Mouse (Mus musculus) ES-E14 (cell line): ENCODE measurements at regions not wholly inside any gene's neighbourhood (a gene's known extent, or its start where the extent isn't known, plus 50 kb on each side); places are given as distances from the start of the nearest gene placed in this dataset.

Experiments used
- DNase-seq: peaks from one replicate; pipeline ENCODE4 v3.0.0-alpha.2; 2013; ENCODE audit warnings: low read depth, low spot score
- H3K27ac ChIP-seq: 2 replicates; pipeline ENCODE4 v1.5.1; 2012; ENCODE audit warnings: low read depth, mild to moderate bottlenecking, low read length, moderate library complexity, mixed read lengths; ENCODE audit not compliant: poor library complexity, insufficient read depth, severe bottlenecking
- H3K36me3 ChIP-seq: 2 replicates; pipeline ENCODE4 v1.6.1; 2012; ENCODE audit warnings: mild to moderate bottlenecking, low read length, moderate library complexity, mixed read lengths; ENCODE audit not compliant: control insufficient read depth, poor library complexity, insufficient read depth, severe bottlenecking
- H3K4me1 ChIP-seq, 2 experiments: fragments of 150-350 bp in 1 of 2; sonication (generic) in 1 of 2; 2 replicates each; pipeline ENCODE4 v1.6.1; 2012; ENCODE audit warnings: low read length in 2 of 2, mild to moderate bottlenecking in 1 of 2, mixed read lengths in 1 of 2; ENCODE audit not compliant: control insufficient read depth in 2 of 2, insufficient read depth in 2 of 2, poor library complexity in 1 of 2
- H3K4me3 ChIP-seq, 2 experiments: fragments of 150-350 bp in 1 of 2; sonication (generic) in 1 of 2; 2 replicates each; pipeline ENCODE4 v1.5.1; 2012; ENCODE audit warnings: low read length in 2 of 2, low read depth in 1 of 2, mild to moderate bottlenecking in 1 of 2, mixed read lengths in 1 of 2; ENCODE audit not compliant: insufficient read depth in 1 of 2, poor library complexity in 1 of 2, severe bottlenecking in 1 of 2
- H3K9ac ChIP-seq: 2 replicates; pipeline ENCODE4 v1.6.1; 2012; ENCODE audit warnings: low read depth, mild to moderate bottlenecking, low read length, mixed read lengths; ENCODE audit not compliant: poor library complexity, insufficient read depth, severe bottlenecking
- H3K9me3 ChIP-seq: fragments of 150-350 bp; sonication (generic); 2 replicates; pipeline ENCODE4 v1.6.1; 2012; ENCODE audit warnings: low read depth, mild to moderate bottlenecking, low read length; ENCODE audit not compliant: control insufficient read depth, insufficient read depth
- CHD2 ChIP-seq: IDR thresholded peaks from 2 replicates; pipeline ENCODE4 v1.6.1; 2014; ENCODE audit warnings: mild to moderate bottlenecking, low read depth, low read length, inconsistent platforms
- HCFC1 ChIP-seq: IDR thresholded peaks from 2 replicates; pipeline ENCODE4 v1.6.1; 2012; ENCODE audit warnings: low read length, inconsistent platforms, borderline replicate concordance; ENCODE audit not compliant: insufficient read depth
- MAFK ChIP-seq: IDR thresholded peaks from 2 replicates; pipeline ENCODE4 v1.6.1; 2014; ENCODE audit warnings: mild to moderate bottlenecking, low read depth, low read length, inconsistent platforms; ENCODE audit not compliant: insufficient read depth
- ZC3H11A ChIP-seq: IDR thresholded peaks from 2 replicates; pipeline ENCODE4 v1.6.1; 2012; ENCODE audit warnings: low read depth, mild to moderate bottlenecking, inconsistent platforms, low read length, borderline replicate concordance
- ZNF384 ChIP-seq: IDR thresholded peaks from 2 replicates; pipeline ENCODE4 v1.6.1; 2012; ENCODE audit warnings: low read depth, low read length, inconsistent platforms
- in situ Hi-C, 2 experiments: fragments of 600-800 bp; cut with MboI; formaldehyde crosslinking; loops; one replicate each; pipeline ENCODE4 v1.15.1; 2025; ENCODE audit warnings: low sequenced_read_pairs in 2 of 2, inconsistent platforms in 1 of 2; ENCODE audit not compliant: unreplicated experiment in 2 of 2

DNA sequence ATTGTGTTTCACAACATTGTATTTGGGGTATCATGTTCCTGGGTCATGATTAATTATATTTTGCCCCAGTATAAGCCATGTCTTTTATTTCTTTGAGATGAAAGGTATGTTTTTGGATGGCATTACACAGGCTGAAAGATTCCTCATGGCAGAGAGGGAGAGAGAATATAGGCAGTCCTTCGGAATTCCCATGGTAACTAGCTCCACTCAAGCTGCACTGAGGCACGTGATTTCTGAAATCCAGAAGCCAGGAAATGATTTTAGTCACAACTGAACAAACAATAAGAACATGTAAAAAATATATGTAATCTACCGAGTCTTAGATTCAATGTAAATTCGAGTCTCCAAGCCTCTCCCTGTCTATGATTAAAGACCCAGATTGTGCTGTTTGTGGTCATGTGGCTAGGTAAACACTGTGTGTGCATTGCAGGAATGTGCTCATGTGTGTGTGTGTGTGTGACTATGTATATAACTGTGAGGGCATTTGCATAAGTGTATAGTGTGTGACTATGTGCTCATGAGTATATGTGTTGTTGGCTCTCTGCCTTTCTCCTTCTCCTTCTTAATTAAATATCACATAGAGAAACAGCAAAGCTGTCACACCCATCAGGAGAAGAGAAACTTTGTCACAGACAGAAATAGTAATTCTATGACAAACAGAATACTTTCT is 169.8 kb downstream of the Diras2 start:
- peaks cover 0 to 6% of the 10 kb centered on the region in 2 experiments; a peak in 2 of 4 replicates for H3K4me1 ChIP-seq
- peaks cover 8% of the 10 kb centered on the region; the same call in 1 of the 2 replicates for H3K9me3 ChIP-seq
- no peak overlapping the region for H3K9ac ChIP-seq
- in situ Hi-C loops = no loop called here
- no peak for DNase-seq
- no peak for TF ChIP-seq CHD2
- no peak for TF ChIP-seq MAFK
- no peak overlapping the region for H3K4me3 ChIP-seq
- H3K36me3 ChIP-seq = peaks cover 3% of the 10 kb centered on the region; the same call in 1 of the 2 replicates
- no peak overlapping the region for H3K27ac ChIP-seq

DNA sequence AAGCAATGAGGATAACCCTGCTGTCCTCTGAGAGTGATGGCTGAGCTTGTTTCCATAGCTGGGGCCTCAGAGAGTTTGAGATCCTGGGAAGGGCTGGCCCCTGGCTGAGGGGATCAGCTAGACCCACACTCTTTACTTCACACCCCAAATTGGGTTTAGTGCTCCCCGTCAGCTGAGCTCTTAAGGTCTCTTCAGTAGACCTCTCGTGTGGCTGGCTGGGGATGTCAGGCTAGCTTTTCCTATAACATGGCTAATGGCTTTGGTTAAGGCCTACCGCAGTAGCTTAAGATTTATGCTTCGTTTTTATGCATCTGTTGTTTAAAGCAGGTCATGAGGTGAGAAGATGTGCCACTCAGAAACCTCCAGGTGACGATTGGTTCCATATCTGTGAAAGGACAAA is 168.8 kb downstream of the Diras2 start:
- TF ChIP-seq ZC3H11A (no peak), ZNF384 (no peak), MAFK (no peak)
- peaks cover 3% of the 10 kb centered on the region; the same call in 1 of the 2 replicates for H3K36me3 ChIP-seq
- no peak overlapping the region for H3K9ac ChIP-seq
- no peak overlapping the region for H3K27ac ChIP-seq
- H3K4me1 ChIP-seq = peaks cover 0 to 6% of the 10 kb centered on the region in 2 experiments; a peak in 2 of 4 replicates
- in situ Hi-C loops = no loop called here
- H3K4me3 ChIP-seq = no peak overlapping the region
- DNase-seq = no peak
- H3K9me3 ChIP-seq = peaks cover 5% of the 10 kb centered on the region; the same call in 1 of the 2 replicates

DNA sequence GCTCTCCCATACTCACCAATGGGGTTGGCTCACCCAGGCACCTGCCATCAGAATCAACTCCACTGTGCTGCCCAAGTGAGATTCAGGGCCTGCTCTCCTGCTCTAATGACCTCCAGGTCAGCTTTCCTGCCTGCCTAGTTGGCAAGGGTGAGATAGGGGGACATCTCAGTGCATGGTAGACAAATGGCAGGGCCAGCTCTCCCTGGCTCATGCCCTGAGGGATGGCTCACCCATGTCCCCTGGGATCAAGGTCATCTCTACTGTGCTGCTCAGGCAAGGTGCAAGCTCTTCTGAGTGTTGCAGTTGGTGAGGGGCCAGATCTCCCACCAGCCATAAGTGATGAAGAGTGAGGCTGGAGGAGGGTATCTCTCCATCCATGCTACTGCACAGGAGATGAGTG is 161.2 kb downstream of the Diras2 start:
- Histone ChIP-seq H3K27ac (no peak overlapping the region), H3K36me3 (no peaks in the 10 kb centered on the region), H3K9ac (no peak overlapping the region), H3K4me3 (no peak overlapping the region), H3K9me3 (no peaks in the 10 kb centered on the region), H3K4me1 (no peaks in the 10 kb centered on the region)
- TF ChIP-seq ZC3H11A (no peak), HCFC1 (no peak), ZNF384 (no peak), MAFK (no peak), CHD2 (no peak)
- in situ Hi-C loops = no loop called here
- DNase-seq = no peak

DNA sequence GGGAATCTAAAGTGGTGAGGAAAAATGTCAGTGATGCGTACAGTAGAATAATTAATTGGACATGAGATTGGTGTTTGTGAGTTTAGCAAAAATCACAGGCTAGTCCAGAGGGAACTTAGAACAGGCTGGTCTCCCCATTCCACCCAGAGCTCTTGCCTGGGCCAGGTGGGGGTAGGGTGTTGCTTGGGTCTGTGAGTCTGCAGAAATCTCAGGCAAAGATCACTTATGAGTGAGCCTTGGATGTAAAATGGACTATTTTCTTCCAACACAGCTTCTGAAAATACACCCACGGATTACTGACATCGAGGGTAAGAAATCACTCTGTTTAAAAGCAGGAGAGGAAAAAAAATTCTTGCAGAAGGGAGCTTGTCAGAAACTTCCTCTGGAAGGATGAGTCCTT is 159.1 kb downstream of the Diras2 start:
- Histone ChIP-seq H3K4me1 (no peaks in the 10 kb centered on the region), H3K36me3 (no peaks in the 10 kb centered on the region), H3K9ac (no peak overlapping the region), H3K27ac (no peak overlapping the region), H3K9me3 (no peaks in the 10 kb centered on the region), H3K4me3 (no peak overlapping the region)
- TF ChIP-seq ZNF384 (no peak), ZC3H11A (no peak), HCFC1 (no peak), CHD2 (no peak), MAFK (no peak)
- no peak for DNase-seq
- in situ Hi-C loops = no loop called here

DNA sequence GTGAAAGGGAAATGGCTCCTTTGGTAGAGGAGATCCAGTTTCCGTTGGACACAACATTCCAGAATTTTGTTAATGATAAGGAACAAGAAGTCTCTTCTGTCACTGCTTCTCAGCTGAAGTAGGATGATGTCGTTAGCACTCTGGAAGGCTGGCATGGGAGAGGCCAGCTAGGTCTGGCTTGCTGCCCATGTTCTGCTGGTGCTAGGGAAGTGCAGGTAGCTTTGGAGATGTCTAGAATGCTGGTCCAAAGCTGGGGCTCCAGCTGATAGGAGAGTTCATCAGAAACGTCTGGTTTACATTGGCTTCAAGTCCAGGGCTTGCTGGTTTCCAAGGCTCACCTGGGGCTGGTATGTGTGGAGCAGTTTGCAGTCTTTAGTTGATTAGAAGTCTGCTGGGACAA is 156.3 kb downstream of the Diras2 start:
- no peak for DNase-seq
- in situ Hi-C loops = no loop called here
- H3K9me3 ChIP-seq = no peaks in the 10 kb centered on the region
- TF ChIP-seq HCFC1 (no peak), MAFK (no peak), ZNF384 (no peak), CHD2 (no peak), ZC3H11A (no peak)
- no peak overlapping the region for H3K9ac ChIP-seq
- no peak overlapping the region for H3K4me3 ChIP-seq
- H3K36me3 ChIP-seq = no peaks in the 10 kb centered on the region
- no peak overlapping the region for H3K27ac ChIP-seq
- H3K4me1 ChIP-seq = no peaks in the 10 kb centered on the region
